Mouse (Mus musculus) E14TG2a.4 (cell line): ENCODE results near the gene Snx8.

Source experiments
- CTCF ChIP-seq: conservative IDR thresholded peaks from 2 replicates; pipeline ENCODE4 v1.5.1; 2014; ENCODE audit warnings: low read length
- POU5F1 ChIP-seq: IDR thresholded peaks from 2 replicates; pipeline ENCODE4 v1.6.1; 2014; ENCODE audit warnings: low read length, borderline replicate concordance

GRCm38 (mm10) chr5:140342880-140343279 lies 46.2 kb downstream of the Snx8 start:
- TF ChIP-seq CTCF (no peak), POU5F1 (no peak)
